Mouse (Mus musculus) midbrain, embryonic 12.5 days (tissue): ENCODE data around the gene Sbno1. TPM values are rescaled to one million over a fixed set of nuclear protein-coding genes. Genes with fewer than 3 reads are reported as not detected.

Experiments used
- microRNA-seq: library from miRNA; unstranded; fragments of <30 nt; microRNA quantifications from one replicate; pipeline ENCODE4, GENCODE M21; 2017
- polyA plus RNA-seq: library from polyadenylated mRNA; unstranded; fragments of >200 nt; fragmentation: Nextera tagmentation; extraction: Ambion mirVana; gene quantifications from 2 replicates; pipeline ENCODE4 v1.2.1, GENCODE M21; 2016

Gene Sbno1
- polyA plus RNA-seq, 1 experiment from 2014 or later = 110 TPM

Small RNA genes within 50 kb of the gene (microRNA-seq; reads per million reads assigned to microRNA genes)
- not detected for gene Gm27486

Other genes with a start within 250 kb of the Sbno1 start
- 6.0 and 7.2 TPM in 2 replicates for gene Pitpnm2, start 176.2 kb downstream of the Sbno1 start, polyA plus RNA-seq
- gene Mphosph9, start 98.0 kb downstream of the Sbno1 start, polyA plus RNA-seq = 18.1 and 19.6 TPM in 2 replicates
- 22.8 and 23.7 TPM in 2 replicates for gene 2810006K23Rik, start 97.9 kb downstream of the Sbno1 start, polyA plus RNA-seq
- 107 and 111 TPM in 2 replicates for gene Cdk2ap1, start 62.9 kb downstream of the Sbno1 start, polyA plus RNA-seq
- 48.5 and 52.8 TPM in 2 replicates for gene Kmt5a, start 13.9 kb upstream of the Sbno1 start, polyA plus RNA-seq
- gene Rilpl2, start 52.4 kb upstream of the Sbno1 start, polyA plus RNA-seq = 19.0 and 20.3 TPM in 2 replicates
- 26.2 and 28.9 TPM in 2 replicates for gene Snrnp35, start 57.1 kb upstream of the Sbno1 start, polyA plus RNA-seq
- gene Rilpl1, start 105.4 kb upstream of the Sbno1 start, polyA plus RNA-seq = 17.0 and 17.6 TPM in 2 replicates
- gene Tmed2, start 114.7 kb upstream of the Sbno1 start, polyA plus RNA-seq = 376 and 388 TPM in 2 replicates
- 21.0 and 22.0 TPM in 2 replicates for gene Ddx55, start 126.9 kb upstream of the Sbno1 start, polyA plus RNA-seq
- gene Eif2b1, start 153.1 kb upstream of the Sbno1 start, polyA plus RNA-seq = 71.2 and 75.7 TPM in 2 replicates
- gene Gtf2h3, start 153.1 kb upstream of the Sbno1 start, polyA plus RNA-seq = 72.4 and 74.3 TPM in 2 replicates
- 50.3 and 59.6 TPM in 2 replicates for gene Atp6v0a2, start 202.6 kb upstream of the Sbno1 start, polyA plus RNA-seq